Mouse (Mus musculus) layer of hippocampus, adult 8-10 months (tissue): ENCODE results near the gene Hyal2. TPM values are rescaled to one million over a fixed set of nuclear protein-coding genes. Genes with fewer than 3 reads are reported as not detected.
"Not testable (repeated sequence)": the region's sequence is repeated elsewhere in the genome, so short reads cannot be mapped to it uniquely, and the experiment has no call there.

Experiments
- DNase-seq, 2 experiments: peaks; one replicate each; pipeline ENCODE4 v3.0.0; 2022; ENCODE audit warnings: low spot score in 2 of 2
- total RNA-seq, 4 experiments: library from RNA; stranded (reverse); gene quantifications; 2 replicates each; pipeline ENCODE4 v1.2.4; 2022

Gene Hyal2
- total RNA-seq, 4 experiments from 2014 or later: 12.9 to 16.6 (median 16.4) TPM

DNA sequence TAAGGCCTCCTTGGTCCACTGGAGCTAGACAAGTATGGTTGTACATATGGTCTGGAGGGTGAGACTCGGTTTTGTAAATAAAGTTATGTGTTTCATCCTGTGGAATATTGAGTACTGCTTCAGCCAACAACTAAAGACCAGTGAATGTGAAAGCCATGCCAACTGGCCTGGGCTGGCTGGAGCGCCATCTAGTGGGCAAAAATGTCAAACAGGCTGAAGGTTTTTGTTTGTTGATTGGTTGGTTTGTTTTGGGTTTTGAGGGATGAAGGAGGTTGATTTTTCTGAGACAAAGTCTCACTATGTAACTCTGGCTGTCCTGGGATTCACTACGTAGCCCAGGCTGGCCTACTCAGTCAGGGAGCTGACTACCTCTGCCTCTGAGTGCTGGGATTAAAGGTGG lies 22.1 kb upstream of the Hyal2 start:
- peak in 1 of 2 experiments; percentile 78 for DNase-seq

DNA sequence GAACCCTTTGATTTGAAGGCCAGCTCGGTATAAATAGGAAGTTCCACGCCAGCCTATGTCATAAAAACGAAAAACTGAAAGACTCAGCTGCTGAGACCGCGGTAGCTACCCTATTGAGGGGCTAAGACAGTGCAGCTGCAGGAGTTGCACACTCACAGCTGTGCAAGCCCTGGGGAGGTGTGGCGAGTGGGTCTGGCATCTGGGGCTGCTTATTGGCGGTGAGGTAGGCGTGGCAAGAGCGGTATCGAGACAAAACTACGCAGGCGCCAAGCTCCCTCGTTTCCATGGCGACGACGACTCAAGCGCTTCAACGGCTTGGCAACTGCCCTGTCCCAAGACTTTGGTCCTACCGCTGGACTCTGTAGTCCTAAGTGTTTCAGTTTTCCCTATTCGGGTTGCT lies 20.7 kb upstream of the Hyal2 start, which contains the start of gene Zmynd10:
Gene Zmynd10 (plus strand): TSS at position 273 of the 400 bp plus-strand sequence.
- DNase-seq: peak; percentile 87 to 88

GRCm38 (mm10) chr9:107547957-107548356 lies 19.8 kb upstream of the Hyal2 start:
- no peak for DNase-seq

- no peak for DNase-seq
Observed at GRCm38 (mm10) chr9:107548820-107549219, 18.9 kb upstream of the Hyal2 start.

GRCm38 (mm10) chr9:107549297-107550074 lies 18.3 kb upstream of the Hyal2 start:
- DNase-seq: no peak

- no peak for DNase-seq
Observed at GRCm38 (mm10) chr9:107550491-107551116, 17.1 kb upstream of the Hyal2 start.

DNA sequence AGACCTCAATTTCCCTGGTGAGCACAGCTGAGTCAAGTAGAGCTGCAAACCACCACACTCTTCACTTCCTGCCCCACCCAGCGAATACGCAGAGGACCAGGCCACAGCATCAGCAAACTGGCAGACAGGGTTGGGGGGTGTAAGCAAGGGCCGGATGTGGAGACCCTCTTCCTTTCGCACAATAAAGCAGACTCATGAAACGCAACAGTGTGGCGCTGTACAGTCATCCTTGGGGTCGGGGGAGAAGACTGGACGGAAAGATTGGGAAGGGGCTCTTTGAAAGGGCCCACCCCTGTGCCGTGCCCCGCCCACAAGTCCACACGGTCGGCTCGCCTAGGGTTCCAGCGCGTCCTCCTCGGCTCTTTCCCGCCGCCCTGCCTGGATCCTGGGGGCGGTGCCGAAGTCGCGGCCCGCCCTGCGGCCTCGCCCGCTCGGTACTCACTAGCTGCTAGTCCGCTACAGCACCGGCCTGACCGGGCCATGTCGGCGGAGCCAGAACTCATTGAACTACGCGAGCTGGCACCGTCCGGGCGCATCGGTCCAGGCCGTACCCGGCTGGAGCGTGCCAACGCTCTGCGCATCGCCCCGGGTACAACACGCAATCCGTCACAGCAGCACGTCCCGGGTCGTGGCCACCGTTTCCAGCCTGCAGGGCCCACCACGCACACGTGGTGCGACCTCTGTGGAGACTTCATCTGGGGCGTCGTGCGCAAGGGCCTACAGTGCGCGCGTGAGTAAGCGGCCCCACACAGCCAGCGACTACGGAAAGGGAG lies 16.4 kb upstream of the Hyal2 start, which contains the start of gene Rassf1:
Gene Rassf1 (plus strand): TSS at position 439 of the 773 bp plus-strand sequence.
- DNase-seq: no peak

GRCm38 (mm10) chr9:107551890-107552355 lies 15.8 kb upstream of the Hyal2 start:
- DNase-seq: no peak

GRCm38 (mm10) chr9:107552690-107553393 lies 14.9 kb upstream of the Hyal2 start:
- DNase-seq: no peak

GRCm38 (mm10) chr9:107553541-107554318 lies 14.0 kb upstream of the Hyal2 start:
- no peak for DNase-seq

DNA sequence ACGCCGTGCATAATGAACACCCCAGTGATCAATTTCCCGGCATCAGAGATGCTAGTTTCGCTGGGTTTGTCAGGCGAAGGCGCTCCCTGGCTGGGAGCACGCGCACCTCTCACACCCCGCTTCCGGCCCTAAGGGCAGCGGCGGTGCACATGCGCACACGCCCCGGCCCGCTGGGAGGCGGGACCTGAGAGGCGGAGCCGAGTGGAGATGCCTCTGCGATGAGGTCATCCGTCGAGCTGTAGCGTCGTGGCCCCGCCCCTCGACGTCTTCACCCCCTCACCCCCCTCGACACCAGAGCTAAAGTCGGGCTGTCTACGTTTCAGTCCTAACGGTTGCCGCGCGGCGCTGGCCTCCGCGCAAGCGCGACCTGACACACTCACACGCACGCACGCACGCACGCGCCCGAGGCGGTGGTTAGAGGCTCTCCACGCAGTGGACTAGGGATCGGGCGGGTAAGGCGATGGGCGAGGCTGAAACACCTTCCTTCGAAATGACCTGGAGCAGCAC lies 13.4 kb upstream of the Hyal2 start:
- DNase-seq: peak; percentile 92 to 93

GRCm38 (mm10) chr9:107555031-107555457 lies 12.7 kb upstream of the Hyal2 start:
- DNase-seq: no peak

- no peak for DNase-seq
Observed at GRCm38 (mm10) chr9:107555701-107556100, 12.0 kb upstream of the Hyal2 start.

- DNase-seq: no peak
Observed at GRCm38 (mm10) chr9:107556346-107556745, 11.4 kb upstream of the Hyal2 start.

GRCm38 (mm10) chr9:107563029-107563581 lies 4.6 kb upstream of the Hyal2 start, which contains the start of gene Tusc2:
Tusc2 (plus strand) TSS chr9:107563255.
- DNase-seq: peak; percentile 95 to 96

- not testable (repeated sequence) for DNase-seq
Observed at GRCm38 (mm10) chr9:107565556-107565955, 2.2 kb upstream of the Hyal2 start.

DNA sequence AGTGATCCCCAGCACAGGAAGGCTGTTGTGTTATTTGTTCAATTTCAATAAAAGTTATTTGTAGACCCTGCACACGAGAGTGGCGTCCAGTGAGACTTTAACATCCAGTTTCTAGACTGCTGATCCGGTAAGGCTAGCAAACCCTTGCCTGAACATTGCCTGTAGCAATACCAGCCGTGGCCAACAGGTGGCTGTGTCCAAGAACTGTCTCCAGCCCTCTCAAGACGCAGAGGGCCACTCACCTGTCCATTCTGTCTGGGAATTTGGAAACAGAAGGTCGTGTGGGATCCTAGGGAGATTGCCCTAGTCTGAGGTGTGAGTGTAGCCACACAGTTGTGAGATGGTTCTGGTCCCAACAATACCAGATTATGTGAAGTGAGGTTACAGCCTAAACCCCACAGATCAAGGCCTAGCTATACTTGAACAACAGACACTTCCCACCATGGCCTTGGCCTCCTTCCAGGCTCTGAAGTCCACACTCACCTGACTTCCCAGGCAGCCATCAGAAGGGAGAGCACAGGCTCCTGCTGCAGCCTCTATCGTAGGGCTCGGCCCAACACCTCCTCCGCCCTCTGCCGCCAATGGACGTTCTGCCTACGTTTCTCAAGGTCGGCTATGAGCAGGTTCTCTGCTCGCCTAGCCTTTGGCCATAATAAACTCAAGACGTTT lies 1.6 kb upstream of the Hyal2 start:
- peak in 1 of 2 experiments; percentile 73 for DNase-seq

DNA sequence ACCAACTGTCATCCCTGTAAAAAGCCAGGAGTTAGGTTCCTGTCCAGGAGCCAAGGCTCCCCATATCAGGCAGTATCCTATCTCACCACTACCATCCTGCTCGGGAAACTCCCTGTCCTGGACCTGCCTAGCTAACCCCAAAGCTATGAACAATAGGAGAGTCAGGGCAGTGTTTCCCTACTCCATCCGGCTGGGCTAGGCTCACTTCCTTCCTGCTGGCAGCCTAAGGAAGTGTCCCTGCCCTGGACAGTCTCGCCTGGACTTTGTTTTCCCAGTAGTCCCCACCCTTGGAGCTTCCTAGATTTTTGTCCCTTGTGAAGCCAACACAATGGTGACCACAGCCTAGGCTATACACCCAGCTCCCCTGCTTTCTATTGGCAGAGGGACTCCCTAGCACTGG lies 890 bp upstream of the Hyal2 start:
- DNase-seq: no peak
